Mouse (Mus musculus) ovary, postnatal 10 days (tissue): Measurements from ENCODE around the gene Ccdc63.
"Not testable (repeated sequence)": the region's sequence is repeated elsewhere in the genome, so short reads cannot be mapped to it uniquely, and the experiment has no call there.

Source experiments
- DNase-seq: peaks from one replicate; pipeline ENCODE4 v3.0.0; 2022; ENCODE audit warnings: low spot score

The Ccdc63 gene

DNA sequence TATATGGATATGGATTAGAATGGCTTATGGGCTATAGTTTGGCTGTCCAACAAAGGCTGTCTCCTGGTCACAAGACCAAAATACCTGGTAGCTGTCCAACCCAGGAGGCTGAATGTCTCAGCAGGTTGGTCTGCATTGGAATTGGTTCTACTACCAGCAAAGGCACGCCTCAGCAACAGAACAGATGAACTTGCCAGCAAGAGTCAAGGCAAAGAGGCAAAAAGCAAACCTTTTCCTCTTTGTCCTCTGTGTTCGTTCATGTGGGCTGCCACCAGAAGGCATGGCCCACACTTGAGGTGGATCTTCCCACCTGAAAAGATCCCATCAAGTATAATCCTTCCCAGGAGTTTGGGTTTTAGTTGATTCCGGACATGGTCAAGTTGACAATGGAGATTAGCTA lies at the start of gene Ccdc63:
Gene Ccdc63, minus strand, starts transcription at position 101 of the 400 bp plus-strand sequence.
- no peak for DNase-seq

DNA sequence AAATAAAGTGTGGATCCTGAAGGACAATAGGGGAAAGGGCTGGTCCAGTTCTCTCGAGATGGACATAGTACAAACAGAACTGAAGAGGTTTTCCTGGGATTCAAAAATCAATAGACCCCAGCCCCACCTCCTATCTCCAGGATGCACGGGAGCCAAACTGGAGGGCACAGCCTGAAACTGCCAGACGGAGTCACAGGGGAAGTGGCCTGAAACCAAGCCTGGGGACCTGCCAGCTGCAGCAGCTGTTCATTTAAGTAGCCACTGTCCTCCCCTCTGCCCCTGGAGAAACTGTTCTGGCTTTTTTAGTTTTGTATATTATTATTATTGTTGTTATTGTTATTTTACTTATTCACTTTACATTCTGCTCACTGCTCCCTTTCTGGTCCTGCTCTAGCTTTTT lies 48.5 kb upstream of the Ccdc63 start:
- no peak for DNase-seq

GRCm38 (mm10) chr5:122184858-122185257 lies 44.2 kb upstream of the Ccdc63 start:
- not testable (repeated sequence) for DNase-seq

- DNase-seq, result no peak
Observed at GRCm38 (mm10) chr5:122184283-122184806, 43.7 kb upstream of the Ccdc63 start.

- DNase-seq, result no peak
Observed at GRCm38 (mm10) chr5:122179665-122180064, 39.0 kb upstream of the Ccdc63 start.

GRCm38 (mm10) chr5:122176398-122176797 lies 35.8 kb upstream of the Ccdc63 start:
- DNase-seq, result no peak

GRCm38 (mm10) chr5:122175961-122176360 lies 35.3 kb upstream of the Ccdc63 start:
- DNase-seq, result no peak

- no peak for DNase-seq
Observed at GRCm38 (mm10) chr5:122175402-122175801, 34.8 kb upstream of the Ccdc63 start.

DNA sequence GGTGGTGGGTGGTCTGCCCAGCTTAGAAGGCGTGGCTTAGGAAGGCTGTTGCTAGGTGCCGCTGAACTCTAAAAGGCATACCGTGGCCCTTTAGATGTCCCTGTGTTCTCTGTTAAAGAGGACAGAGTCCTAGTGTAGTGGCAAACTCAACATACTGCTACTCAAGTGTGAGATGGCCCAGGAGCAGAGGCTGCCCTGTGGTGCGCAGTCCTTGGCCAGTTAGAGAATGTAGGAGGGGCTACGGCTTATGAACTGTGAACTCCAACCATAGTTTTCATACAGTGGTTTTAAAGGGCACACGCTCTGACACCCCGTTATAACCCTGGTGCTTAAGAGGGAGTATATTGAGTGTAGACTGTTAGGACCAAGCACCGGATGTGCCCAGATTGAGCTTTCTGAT lies 30.4 kb upstream of the Ccdc63 start:
- no peak for DNase-seq

- DNase-seq, result no peak
Observed at GRCm38 (mm10) chr5:122168344-122169069, 27.9 kb upstream of the Ccdc63 start.

DNA sequence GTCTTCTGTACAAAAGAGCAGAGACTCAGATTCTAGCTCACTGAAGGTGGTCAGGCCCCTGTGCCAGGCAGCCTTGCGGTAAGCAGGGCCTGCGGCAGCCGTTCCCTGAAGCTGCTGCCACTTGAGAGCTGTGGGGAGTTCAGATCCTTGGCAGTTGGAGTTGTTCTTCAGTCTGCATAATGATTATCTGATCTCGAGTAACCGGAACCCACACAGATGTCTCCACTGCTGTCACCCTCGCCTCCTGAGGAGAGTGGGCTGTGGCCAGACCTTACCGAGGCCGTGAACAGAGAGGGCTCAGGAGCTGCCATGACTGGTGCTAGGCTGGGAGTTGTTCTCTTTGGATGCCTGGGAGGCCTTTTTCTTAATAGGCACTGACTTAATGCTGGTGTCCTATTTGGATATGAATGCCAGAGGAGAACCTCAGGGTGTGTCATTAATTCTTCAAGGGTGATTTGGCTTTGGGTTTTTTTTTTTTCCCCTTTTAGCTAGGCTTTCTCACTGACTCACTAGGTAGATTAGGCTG lies 26.1 kb upstream of the Ccdc63 start:
- DNase-seq, result no peak

- DNase-seq, result peak; percentile 34
Observed at GRCm38 (mm10) chr5:122165233-122165915, 24.8 kb upstream of the Ccdc63 start.

DNA sequence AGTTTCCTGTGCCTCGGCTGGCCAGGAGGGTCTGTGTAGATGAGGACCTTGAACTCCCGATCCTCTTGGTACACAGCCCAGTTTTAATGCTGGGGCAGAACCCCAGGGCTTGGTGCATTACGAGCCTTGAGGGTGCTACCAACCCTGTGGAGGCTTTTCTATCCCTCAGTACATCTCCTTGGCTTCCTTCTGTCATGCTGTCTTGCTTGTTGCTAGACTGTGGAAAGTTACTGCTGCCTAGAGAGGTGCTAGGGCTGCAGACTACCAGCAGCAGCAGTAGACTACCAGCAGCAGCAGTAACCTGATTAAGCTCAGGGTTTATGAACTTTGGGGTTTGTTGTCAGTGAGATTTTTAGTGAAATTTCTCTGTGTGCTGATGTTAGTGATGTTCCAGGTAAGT lies 23.4 kb upstream of the Ccdc63 start:
- no peak for DNase-seq

- DNase-seq, result no peak
Observed at GRCm38 (mm10) chr5:122163194-122163593, 22.6 kb upstream of the Ccdc63 start.

- no peak for DNase-seq
Observed at GRCm38 (mm10) chr5:122158557-122159515, 18.2 kb upstream of the Ccdc63 start.

DNA sequence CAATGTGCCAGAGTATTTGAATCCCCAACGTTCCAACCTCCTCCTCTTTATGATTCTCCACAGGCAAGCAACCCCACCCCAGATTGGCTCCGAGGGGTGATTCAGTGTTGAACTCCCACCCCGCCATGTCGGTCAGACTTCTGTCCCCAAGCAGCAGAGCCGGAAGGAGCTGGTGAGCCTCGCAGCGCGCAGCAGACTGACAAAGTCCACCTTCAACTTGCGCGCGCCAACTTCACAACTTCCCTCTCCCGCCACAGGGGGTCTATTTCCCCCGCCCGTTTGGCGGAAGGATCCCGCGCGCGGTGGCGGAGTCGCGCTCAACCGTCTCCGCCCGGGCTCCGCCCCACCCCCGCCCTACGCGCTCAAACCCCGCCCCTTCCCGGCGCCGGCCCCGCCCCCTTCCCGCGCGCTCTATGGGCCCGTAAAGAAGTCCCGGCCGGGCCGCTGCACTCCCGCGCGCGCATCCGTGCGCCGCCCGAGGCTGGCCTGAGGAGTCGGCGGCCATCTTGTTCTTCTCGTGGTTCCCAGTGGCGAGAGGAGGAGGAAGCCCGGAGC lies 17.3 kb upstream of the Ccdc63 start, which contains the start of gene Ppp1cc:
Gene Ppp1cc, plus strand, starts transcription at position 452 of the 555 bp plus-strand sequence.
- peak; percentile 79 for DNase-seq

- no peak for DNase-seq
Observed at GRCm38 (mm10) chr5:122156486-122156885, 15.9 kb upstream of the Ccdc63 start.

DNA sequence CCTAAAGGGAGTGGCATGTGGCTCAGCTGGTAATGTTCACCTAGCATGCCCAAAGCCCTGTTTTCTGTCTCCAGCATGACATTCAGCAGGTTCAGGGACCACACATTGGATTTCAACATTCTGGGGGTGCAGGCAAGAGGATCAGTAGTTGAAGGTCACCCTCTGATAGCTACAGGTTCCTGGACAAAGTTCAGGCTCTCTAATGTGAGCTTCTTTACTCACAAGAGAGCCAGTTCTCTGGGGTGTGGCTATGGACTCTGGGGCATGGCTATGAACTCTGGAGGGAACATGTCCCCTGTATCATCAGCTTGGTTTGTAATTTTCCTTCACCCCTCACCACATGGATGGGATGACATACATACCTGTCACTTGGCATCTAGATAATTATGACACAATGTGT lies 15.0 kb upstream of the Ccdc63 start:
- no peak for DNase-seq

- DNase-seq, result no peak
Observed at GRCm38 (mm10) chr5:122154782-122155181, 14.2 kb upstream of the Ccdc63 start.

GRCm38 (mm10) chr5:122154006-122154405 lies 13.4 kb upstream of the Ccdc63 start:
- no peak for DNase-seq

DNA sequence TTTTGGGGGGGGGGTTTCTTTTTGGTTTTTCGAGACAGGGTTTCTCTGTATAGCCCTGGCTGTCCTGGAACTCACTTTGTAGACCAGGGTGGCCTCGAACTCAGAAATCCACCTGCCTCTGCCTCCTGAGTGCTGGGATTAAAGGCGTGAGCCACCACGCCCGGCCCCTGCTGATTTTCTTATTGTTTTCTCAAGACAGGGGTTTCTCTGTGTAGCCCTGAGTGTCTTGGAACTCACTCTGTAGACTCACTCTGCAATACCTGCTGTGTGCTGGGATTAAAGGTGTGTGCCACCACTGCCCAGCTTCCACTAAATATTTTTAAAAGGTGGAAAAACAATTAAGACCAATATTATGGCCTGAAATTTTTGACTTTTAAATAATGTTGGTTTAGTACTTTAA lies 11.9 kb upstream of the Ccdc63 start:
- not testable (repeated sequence) for DNase-seq

DNA sequence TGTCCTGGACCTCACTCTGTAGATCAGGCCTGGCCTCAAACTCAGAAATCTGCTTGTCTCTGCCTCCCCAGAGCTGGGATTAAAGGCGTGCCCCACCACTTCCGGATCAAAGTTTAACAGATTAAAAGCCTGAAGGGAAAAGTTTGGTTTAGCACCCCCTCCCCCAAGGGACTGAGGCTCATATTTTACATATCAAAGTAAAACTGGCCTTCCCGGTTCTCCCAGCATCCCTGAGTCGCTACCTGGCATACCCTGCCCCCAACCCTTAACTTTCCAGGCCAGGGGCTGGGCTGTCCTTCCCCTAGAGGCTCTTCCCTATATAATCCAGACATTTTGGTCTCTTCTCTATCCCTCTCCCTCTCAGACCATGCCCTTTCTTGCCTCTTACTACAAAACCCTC lies 8.6 kb upstream of the Ccdc63 start:
- DNase-seq, result no peak
